Mouse (Mus musculus): ENCODE results near the gene Pla2g4e.

DNA sequence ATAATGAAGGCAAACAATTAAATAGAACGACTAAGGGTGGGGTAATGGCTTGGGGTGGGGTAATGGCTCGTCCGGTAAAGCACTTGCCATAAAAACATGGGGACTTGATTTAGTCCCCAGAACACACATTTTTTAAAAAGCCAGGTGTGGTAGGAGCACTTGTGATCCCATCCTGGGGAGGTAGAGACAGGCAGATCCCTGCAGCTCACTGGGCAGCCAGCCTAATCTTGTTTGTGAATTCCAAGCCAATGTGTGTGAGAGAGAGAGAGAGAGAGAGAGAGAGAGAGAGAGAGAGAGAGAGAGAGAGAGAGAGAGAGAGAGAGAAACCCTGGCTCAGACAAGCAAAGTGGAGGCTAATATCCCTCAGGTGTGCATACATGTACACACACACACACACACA, 9.8 kb downstream of the Pla2g4e start:
- TF ChIP-seq CTCF (conservative IDR thresholded peaks at IDR 0.05; ENCODE audit: insufficient read depth, insufficient read length, low read depth, low read length), result no peak
- TF ChIP-seq POLR2A (IDR thresholded peaks at IDR 0.05; ENCODE audit: low read depth, low read length), result no peak

Measured in kidney, adult 2 months (tissue).